Mouse (Mus musculus) kidney, adult 18-20 months (tissue): ENCODE measurements around the gene Vps53.

Experiments
- DNase-seq: peaks from one replicate; pipeline ENCODE4 v3.0.0; 2021

Gene Vps53

DNA sequence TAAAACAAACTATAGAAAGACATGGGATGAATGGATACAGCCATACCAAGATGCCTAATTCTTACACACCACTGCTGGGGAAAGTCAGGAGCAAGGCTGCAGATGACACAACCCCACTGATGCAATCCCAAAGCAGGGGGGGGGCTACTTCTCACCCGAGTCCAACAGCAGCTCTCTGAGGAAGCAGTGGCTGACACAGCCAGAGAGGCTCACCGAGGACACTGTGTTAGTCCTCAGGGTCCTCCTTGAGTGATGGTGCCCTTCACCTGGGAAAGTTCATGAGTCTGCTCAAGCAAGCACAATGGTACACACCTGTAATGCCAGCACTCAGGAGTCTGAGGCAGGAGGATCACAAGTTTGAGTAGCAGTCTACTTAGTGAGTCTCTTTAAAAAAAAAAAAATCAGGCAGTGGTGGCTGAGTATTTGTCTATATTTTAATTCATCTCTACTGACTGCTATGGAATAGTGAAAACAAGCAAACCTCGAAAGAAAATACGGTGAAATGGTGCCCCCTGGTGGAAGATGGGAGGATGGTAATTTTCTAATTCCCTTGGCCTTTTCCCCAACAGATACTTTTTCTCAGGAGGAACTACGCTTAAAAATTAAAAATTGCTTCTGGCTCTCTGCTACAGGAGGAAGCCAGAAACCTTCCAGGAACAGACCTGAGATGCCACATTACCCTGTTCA is 12.2 kb downstream of the Vps53 start:
- DNase-seq, result peak; percentile 73

DNA sequence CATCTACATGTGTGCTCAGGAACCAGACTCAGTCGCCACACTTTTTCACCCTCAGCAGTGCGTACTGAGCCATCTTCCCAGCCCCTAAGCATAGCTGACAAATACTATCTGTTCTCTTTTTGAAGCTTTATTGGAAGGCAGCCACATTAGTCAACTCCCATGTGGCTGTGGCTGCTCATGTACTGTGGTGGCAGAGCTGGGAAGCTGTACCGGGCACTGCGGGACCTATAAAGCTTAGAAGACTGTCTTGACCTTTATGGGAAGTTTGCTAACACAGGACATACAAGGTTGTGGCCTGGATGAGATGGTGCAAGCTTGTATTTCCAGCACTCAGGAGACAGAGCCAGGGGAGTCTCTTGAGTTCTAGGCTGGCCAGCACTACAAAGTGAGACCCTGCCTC is 12.8 kb downstream of the Vps53 start:
- DNase-seq, result no peak

DNA sequence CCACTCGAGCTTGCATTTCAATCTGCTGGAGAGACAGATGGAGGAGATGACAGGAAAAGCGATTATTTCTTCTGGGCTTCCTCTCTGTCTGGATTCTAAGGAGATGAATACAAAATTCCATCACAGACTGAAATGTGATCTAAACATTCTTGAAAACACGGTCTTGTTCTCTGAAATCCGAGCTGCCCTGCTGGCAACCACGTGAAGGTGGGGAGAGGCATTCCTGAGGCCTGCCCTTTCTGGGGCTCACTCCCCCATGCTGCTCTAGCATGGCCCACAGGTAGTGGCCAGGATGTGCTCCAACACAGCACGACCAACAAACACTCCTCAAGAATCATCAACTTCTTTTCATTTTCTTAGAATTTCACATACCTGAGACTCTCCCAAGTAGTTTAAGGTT is 19.2 kb downstream of the Vps53 start:
- DNase-seq, result no peak

DNA sequence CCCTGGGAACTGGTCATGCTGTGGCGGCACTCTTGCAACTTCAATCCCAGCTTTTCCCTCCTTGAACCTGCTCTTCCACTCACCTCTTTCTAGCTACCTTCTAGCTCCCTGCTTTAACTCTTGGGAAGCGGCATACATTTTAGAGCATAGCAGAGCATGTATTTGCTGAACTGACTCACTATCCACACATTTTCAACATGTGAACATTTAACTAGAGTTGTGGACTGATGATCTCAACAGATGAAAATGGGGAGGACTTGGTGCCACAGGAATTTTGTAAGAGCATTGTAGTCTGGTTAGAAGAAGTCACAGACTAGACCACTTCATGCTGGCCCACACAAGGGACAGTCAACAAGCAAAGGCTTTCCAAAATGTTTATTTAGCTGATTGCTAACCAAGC is 21.1 kb downstream of the Vps53 start:
- no peak for DNase-seq

DNA sequence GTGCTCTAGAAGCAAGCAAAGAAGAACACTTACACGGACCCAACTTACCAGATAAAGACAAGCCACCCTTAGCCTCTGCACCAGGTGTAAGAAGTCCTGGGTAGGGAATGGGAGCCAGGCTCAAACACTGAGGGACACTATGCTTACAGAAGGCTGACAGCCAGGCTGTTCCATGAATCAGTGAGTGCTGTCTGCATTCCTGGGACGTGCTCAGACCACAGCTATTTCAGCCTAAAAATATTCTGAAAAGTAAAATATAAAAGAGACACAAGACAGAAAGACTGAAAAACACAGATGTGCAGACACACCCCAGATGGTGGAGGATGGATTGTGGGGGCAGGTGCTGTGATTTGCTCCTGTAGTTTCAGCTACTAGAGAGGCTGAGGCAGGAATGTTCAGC is 24.6 kb downstream of the Vps53 start:
- no peak for DNase-seq

- no peak for DNase-seq
Observed at GRCm38 (mm10) chr11:76154200-76154599, 25.2 kb downstream of the Vps53 start.

GRCm38 (mm10) chr11:76153236-76153951 is 26.1 kb downstream of the Vps53 start:
- no peak for DNase-seq

GRCm38 (mm10) chr11:76150980-76151379 is 28.5 kb downstream of the Vps53 start:
- DNase-seq, result no peak

DNA sequence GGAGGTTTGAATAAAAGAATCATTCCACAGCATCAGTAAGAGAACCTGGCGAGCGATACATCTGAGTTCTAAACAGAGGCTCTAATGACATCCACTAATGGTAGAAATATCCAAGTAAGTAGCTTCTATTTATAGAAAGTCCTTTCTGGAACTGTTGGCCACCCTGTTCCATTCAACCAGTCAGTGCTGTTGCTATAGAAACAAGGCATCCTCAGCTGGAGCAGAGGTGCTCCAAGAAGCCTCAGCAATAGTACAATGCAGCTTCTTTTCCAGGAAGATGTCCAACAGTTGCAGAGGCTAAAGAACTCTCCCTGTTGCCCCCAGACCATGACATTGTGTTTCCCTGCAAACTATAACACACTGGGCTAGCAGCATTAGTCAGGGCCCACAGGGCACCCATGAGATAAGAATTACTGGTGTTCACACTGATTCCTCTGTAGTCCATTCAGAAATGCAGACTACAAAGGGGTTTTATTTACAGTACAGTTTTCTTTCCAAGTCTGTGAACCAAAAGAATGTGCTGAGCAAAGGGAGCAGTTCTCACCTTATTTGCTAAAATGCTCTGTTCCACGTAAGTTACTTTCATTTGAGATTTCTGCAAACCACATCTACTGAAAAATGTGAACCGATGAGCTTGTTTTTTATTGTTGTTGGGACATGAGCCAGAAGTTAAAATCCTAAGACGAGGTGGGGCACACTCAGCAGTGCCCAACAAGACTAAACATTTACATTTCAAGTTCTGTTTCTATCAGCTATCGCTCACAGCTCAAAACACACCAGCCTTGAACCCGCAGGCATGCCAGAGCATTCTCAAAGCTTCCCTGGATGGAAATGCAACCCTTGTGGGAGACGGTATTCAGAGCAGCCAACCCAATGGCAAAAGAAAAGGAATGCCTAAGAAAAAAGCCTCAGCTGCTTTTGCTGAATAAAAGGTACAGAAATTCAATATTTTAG is 31.1 kb downstream of the Vps53 start:
- no peak for DNase-seq

- DNase-seq, result no peak
Observed at GRCm38 (mm10) chr11:76146187-76147010, 33.0 kb downstream of the Vps53 start.

DNA sequence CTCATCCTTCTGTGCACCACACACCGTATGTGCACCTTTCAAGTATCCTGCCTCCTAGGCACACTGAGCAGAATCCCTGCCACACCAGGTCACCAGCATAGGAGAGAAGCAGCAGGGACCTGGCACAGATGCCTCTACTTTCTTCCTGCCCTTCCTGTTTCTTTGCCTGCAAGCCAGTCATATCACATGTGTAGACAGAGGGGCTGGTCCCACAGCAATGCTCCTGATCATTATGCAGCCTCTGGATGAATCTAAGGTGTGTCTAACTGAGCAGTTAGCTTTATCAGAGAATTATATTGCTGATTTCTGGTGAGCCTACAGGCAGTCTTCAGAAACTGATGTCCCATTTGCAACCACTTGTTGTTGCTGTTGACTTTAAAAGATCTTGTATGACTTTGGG is 34.3 kb downstream of the Vps53 start:
- no peak for DNase-seq

DNA sequence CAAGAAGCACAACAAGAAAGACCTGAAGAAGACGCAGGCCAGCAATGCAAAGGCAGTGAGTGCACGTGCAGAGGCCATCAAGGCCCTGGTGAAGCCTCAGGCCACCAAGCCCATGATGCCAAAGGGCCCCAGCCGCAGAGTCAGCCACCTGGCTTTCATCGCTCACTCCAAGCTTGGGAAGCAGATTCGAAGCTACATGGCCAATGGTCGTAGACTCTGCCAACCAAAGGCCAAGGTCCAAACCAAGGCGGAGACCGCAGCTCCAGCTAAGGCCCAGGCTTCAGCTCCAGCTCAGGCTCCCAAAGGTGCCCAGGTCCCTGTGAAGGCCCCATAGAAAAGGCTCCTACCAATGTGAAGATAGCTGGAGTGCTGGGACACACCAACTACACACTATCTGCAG is 35.1 kb downstream of the Vps53 start:
- peak; percentile 38 for DNase-seq

- DNase-seq, result no peak
Observed at GRCm38 (mm10) chr11:76137996-76138395, 41.5 kb downstream of the Vps53 start.

GRCm38 (mm10) chr11:76135641-76136437 is 43.6 kb downstream of the Vps53 start:
- DNase-seq, result no peak

GRCm38 (mm10) chr11:76130859-76131258 is 48.6 kb downstream of the Vps53 start:
- DNase-seq, result peak; percentile 41

DNA sequence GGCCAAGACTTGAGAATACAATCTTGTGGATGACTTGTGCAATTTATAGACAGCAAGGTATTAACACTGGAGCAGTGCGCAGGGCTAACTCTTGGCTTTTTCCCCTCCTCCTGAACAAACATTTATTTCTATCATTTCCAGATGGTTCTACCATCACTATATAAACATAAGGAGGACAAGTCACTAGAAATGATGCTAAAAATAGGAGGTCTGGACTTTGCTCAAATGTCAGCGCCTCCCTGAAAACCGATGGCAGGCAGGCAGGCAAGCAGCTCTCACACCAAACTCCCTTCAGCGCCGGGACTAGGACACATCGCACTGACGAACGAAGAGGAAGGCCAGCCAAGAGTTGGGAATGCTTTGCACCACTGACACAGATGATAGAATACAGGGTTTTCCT is 54.1 kb downstream of the Vps53 start:
- no peak for DNase-seq

DNA sequence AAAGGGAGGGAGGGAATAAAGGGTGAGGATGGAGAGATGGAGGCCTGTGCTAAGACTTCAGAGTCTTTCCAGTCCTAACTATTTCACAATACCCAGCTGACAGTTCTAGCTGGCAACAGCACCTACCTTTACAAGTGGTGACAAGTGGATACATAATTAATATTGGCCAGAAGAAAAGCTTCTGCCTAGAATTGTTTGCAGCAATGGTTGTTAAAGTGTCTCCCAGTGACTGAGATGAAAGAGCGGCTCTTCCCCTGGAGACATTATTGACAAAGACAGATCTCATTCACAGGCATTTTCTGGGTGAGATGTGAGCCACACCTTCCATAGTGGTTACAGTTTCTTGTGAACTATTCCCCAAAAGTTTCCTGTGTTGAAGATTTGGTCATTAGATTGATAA is 55.9 kb downstream of the Vps53 start:
- DNase-seq, result no peak

- DNase-seq, result no peak
Observed at GRCm38 (mm10) chr11:76122571-76122970, 56.9 kb downstream of the Vps53 start.

DNA sequence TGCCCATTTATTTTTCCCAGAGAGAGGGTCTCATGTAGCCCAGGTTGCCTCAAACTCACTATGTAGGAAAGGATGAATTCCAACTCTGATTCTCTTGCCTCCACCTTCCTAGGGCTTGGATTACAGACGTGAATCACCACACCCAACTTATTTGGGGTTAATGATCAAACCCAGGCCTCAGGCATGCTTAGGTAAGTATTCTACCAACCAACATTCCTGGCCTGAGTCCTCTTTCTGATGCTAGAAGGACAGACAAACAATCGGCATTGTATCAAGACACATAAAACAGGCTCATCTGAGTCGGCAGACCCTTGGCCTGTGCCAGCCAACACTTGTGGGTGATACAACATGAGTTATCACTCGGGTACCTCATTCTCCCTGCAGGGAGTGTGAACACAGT is 58.4 kb downstream of the Vps53 start:
- peak; percentile 46 for DNase-seq

DNA sequence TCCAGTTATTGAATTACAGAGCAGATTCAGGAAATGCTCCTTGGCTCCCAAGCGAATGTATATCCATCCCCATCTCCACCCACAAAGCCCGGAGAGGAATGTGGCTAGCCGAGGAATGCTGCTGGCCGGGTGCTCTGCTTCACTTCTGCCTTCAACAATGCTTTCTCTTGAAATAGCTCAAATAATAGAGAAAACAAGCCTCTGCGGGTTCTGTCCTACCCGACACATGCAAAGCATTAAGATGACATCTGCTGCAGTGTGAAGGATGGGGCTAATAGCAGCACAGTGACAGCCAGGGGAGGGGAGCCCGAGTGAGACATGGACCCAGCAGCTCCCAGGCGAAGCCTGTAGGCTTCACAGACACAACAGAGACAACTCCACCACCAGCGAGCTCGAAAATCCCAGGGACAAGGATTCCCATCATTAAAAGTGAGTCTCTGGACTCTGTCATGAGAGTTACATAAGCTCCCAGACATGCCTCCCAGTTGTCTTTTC is 59.0 kb downstream of the Vps53 start:
- DNase-seq, result peak; percentile 50

- no peak for DNase-seq
Observed at GRCm38 (mm10) chr11:76110416-76110815, 69.0 kb downstream of the Vps53 start.
